In the genomic region with DNA sequence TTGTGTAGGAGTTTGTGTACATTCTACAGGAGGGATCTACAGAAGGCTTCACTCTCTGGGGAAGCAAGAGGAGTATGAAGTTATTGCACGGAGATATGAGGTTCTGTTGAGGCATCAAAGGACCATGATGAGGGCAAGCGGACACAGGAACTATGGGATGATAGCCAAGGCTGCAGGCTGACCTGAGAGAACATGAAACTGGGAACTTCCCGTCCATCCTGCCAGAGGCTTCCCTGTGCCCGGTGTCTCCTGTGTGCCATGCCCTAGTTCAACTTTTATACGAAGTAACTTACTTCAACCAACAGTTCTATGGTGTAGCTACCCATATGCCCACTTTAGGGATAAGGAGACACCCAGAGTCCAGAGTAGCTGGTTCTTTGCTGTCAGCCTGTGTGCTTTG, we compare ENCODE assay signal across 14 mouse cellular contexts.
"Had no signal": no experiment of that assay in that cellular context is flagged by ENCODE, and none has a peak within 500 bp of the region (broad histone marks: within the 10 kb centered on the region; RNA-seq: fewer than 3 reads in every experiment).

No protein-coding gene starts in this region.

- DNase-seq: kidney, adult 8-10 months; kidney, postnatal 14 days; kidney, postnatal 4 days; layer of hippocampus, adult 9-11 months; liver; liver, embryonic 13.5 days; lung, embryonic 14.5 days; midbrain, embryonic 14.5 days; thymus, postnatal 36 days had no signal

- ATAC-seq: intestine, postnatal 0 days; lung, postnatal 0 days had no signal

- H3K4me2 ChIP-seq: limb, embryonic 13.5 days; liver, embryonic 13.5 days; lung, embryonic 14.5 days; midbrain, embryonic 11.5 days had no signal

- H3K9ac ChIP-seq: limb, embryonic 13.5 days; liver, embryonic 13.5 days; lung, embryonic 14.5 days had no signal

- H3K9me3 ChIP-seq: limb, embryonic 10.5 days; liver, embryonic 13.5 days had no signal

- H3K4me3 ChIP-seq: limb, embryonic 10.5 days; limb, embryonic 13.5 days; liver, embryonic 13.5 days had no signal

- H3K27ac ChIP-seq: limb, embryonic 10.5 days; limb, embryonic 13.5 days; liver, embryonic 13.5 days had no signal

- H3K27me3 ChIP-seq: limb, embryonic 13.5 days had no signal
